Mouse (Mus musculus) forebrain, embryonic 16.5 days (tissue): ENCODE measurements around the gene Stk38l. TPM values are rescaled to one million over a fixed set of nuclear protein-coding genes. Genes with fewer than 3 reads are reported as not detected.

Experiments
- ATAC-seq: fragments of 200-750 bp; cut with Nextera tagmentation; 2 replicates; pipeline ENCODE4 v1.8.0; 2017; ENCODE audit warnings: mild to moderate bottlenecking, moderate library complexity
- H3K27ac ChIP-seq: fragments of 300-500 bp; sonication (generic); 2 replicates; pipeline ENCODE4 v1.5.1; 2014; ENCODE audit warnings: low read length, control low read depth
- H3K27me3 ChIP-seq: fragments of 300-500 bp; sonication (generic); replicated peaks from 2 replicates; pipeline ENCODE4 v1.6.1; 2014; ENCODE audit warnings: low read length; ENCODE audit not compliant: control insufficient read depth, insufficient read depth
- H3K36me3 ChIP-seq: fragments of 300-500 bp; sonication (generic); 2 replicates; pipeline ENCODE4 v1.6.1; 2014; ENCODE audit not compliant: control insufficient read depth, insufficient read depth
- H3K4me1 ChIP-seq: fragments of 300-500 bp; sonication (generic); replicated peaks from 2 replicates; pipeline ENCODE4 v1.6.1; 2014; ENCODE audit warnings: low read length; ENCODE audit not compliant: control insufficient read depth, insufficient read depth
- H3K4me2 ChIP-seq: fragments of 300-500 bp; sonication (generic); 2 replicates; pipeline ENCODE4 v1.6.1; 2014; ENCODE audit warnings: mild to moderate bottlenecking, low read length, control low read depth
- H3K4me3 ChIP-seq: fragments of 300-500 bp; sonication (generic); replicated peaks from 2 replicates; pipeline ENCODE4 v1.5.1; 2014; ENCODE audit warnings: mild to moderate bottlenecking, low read length, control low read depth
- H3K9ac ChIP-seq: fragments of 300-500 bp; sonication (generic); replicated peaks from 2 replicates; pipeline ENCODE4 v1.6.1; 2014; ENCODE audit warnings: low read depth, low read length, control low read depth
- H3K9me3 ChIP-seq: fragments of 300-500 bp; sonication (generic); 2 replicates; pipeline ENCODE4 v1.6.1; 2016; ENCODE audit warnings: low read length; ENCODE audit not compliant: control insufficient read depth
- WGBS: fragments of 180-500 bp; shearing (Covaris S2); extraction: QIAGEN DNeasy Blood & Tissue Kit; methylation state at CpG from one replicate; pipeline ENCODE4 v1.1.7; 2014; 5-methylcytosine and 5-hydroxymethylcytosine counted together
- polyA plus RNA-seq: library from polyadenylated mRNA; unstranded; fragments of >200 nt; fragmentation: Nextera tagmentation; extraction: Ambion mirVana; gene quantifications from 2 replicates; pipeline ENCODE4 v1.2.1, GENCODE M21; 2015

Gene Stk38l
- polyA plus RNA-seq, 1 experiment from 2014 or later: 15.0 TPM

DNA sequence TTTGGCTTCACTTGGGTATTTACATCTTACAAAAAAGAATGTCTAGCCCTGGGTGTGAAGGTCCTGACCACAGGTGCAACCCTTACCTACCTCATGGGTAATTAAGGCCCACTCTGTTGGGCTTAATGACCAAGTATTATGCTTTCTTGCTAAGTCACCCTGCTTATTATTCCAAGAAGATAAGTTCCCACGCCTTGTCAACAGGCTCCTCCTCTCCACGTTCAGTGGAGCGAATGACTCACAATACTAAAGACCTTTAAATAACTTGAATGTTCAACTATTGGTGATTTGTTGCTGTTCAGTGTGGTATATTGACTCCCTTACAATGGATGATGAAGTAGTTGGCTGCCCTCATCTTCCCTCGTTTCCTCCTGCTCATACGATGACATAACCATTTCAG is 27.0 kb upstream of the Stk38l start:
- Histone ChIP-seq H3K4me1 (no peaks in the 10 kb centered on the region), H3K9me3 (no peaks in the 10 kb centered on the region), H3K9ac (no peak overlapping the region), H3K4me3 (no peak overlapping the region), H3K27ac (no peak overlapping the region), H3K27me3 (no peaks in the 10 kb centered on the region), H3K4me2 (no peak overlapping the region), H3K36me3 (no peaks in the 10 kb centered on the region)
- no peak for ATAC-seq
- 30% methylated on average over 5 of the region's 5 CpGs for WGBS

DNA sequence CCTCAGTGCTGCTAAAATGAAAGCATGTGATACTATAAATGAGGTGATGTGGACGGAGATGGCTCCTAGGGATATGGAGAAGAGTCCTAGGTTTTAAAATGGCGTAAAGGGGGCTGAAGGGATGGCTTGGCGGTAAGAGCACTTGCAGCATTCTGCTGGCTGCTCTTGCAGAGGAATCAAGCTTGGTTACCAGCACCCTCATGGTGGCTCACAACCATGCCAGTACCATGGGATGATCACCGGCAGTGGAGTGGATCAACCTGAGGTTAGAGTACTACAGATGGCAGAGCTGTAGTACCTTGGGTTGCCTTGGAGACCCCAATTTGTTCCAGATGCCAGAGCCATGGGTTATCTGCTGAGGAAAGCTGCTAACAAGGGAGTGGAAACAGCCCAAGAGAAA is 26.4 kb upstream of the Stk38l start:
- Histone ChIP-seq H3K4me2 (no peak overlapping the region), H3K4me1 (no peaks in the 10 kb centered on the region), H3K36me3 (no peaks in the 10 kb centered on the region), H3K9me3 (no peaks in the 10 kb centered on the region), H3K27me3 (no peaks in the 10 kb centered on the region), H3K4me3 (no peak overlapping the region), H3K27ac (no peak overlapping the region), H3K9ac (no peak overlapping the region)
- ATAC-seq: no peak
- 90% methylated on average over 4 of the region's 4 CpGs for WGBS

DNA sequence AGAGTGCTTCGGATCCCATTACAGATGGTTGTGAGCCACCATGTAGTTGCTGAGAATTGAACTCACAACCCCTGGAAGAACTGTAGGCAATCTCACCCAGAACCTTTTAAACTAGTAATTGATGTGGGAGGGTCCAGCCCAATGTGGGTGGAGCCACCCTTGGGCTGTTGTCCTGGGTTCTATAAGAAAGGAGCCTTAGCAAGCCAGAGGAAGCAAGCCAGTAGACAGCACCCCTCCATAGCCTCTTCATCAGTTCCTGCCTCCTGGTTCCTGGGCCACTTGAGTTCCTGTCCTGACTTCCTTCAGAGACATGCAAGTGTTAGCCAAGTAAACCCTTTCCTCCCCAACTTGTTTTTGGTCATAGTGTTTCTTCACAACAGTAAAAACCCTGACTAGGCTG is 24.3 kb upstream of the Stk38l start:
- no peaks in the 10 kb centered on the region for H3K9me3 ChIP-seq
- no peak overlapping the region for H3K4me3 ChIP-seq
- H3K9ac ChIP-seq: no peak overlapping the region
- H3K36me3 ChIP-seq: no peaks in the 10 kb centered on the region
- H3K27ac ChIP-seq: no peak overlapping the region
- no peaks in the 10 kb centered on the region for H3K4me1 ChIP-seq
- 100% methylated on average over 1 of the region's 1 CpGs for WGBS
- H3K27me3 ChIP-seq: no peaks in the 10 kb centered on the region
- no peak overlapping the region for H3K4me2 ChIP-seq
- no peak for ATAC-seq

- no peaks in the 10 kb centered on the region for H3K27me3 ChIP-seq
- 76% methylated on average over 11 of the region's 11 CpGs for WGBS
- no peak overlapping the region for H3K4me2 ChIP-seq
- ATAC-seq: no peak
- no peak overlapping the region for H3K9ac ChIP-seq
- H3K27ac ChIP-seq: no peak overlapping the region
- H3K4me1 ChIP-seq: no peaks in the 10 kb centered on the region
- H3K4me3 ChIP-seq: no peak overlapping the region
- H3K9me3 ChIP-seq: no peaks in the 10 kb centered on the region
- no peaks in the 10 kb centered on the region for H3K36me3 ChIP-seq
Measured at GRCm38 (mm10) chr6:146702126-146702881, 22.5 kb upstream of the Stk38l start.

DNA sequence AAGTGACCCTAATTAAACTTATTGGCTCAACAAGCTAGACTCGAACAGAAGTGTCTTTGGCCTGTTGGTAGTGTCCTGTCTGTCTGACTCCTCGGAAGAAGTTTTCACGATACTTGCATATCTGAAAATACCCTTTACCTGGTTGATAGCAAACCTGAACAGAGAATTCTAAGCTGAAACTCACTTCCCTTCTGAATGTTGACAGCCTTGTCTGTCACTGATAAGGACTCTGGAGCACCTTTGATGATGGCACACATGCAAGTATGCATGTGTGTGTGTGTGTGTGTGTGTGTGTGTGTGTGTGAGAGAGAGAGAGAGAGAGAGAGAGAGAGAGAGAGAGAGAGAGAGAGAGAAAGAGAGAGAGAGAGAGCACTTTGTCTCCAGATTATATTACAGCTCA is 21.4 kb upstream of the Stk38l start:
- H3K4me2 ChIP-seq: no peak overlapping the region
- no peaks in the 10 kb centered on the region for H3K36me3 ChIP-seq
- no peak overlapping the region for H3K27ac ChIP-seq
- H3K27me3 ChIP-seq: no peaks in the 10 kb centered on the region
- no peak for ATAC-seq
- H3K9ac ChIP-seq: no peak overlapping the region
- WGBS: 88% methylated on average over 3 of the region's 3 CpGs
- no peaks in the 10 kb centered on the region for H3K9me3 ChIP-seq
- H3K4me1 ChIP-seq: no peaks in the 10 kb centered on the region
- no peak overlapping the region for H3K4me3 ChIP-seq

DNA sequence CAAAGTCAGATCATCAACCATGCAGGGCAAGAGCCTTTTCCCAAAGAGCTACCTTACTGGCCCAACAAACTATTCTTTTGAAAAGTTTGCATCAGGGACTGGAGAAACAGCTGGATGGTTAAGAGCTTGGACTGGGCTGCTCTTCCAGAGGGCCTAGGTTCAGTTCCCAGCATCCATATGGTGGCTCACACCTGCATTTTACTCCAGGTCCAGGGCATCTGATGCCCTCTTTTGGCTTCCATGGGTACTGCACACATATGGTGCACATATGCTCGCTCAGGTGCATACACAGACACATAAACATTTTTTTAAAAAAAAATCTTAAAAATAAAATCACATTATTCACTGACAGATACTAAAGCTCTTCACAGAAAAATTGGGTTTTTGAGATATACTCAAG is 19.2 kb upstream of the Stk38l start:
- 95% methylated on average over 1 of the region's 1 CpGs for WGBS
- Histone ChIP-seq H3K9ac (no peak overlapping the region), H3K36me3 (no peaks in the 10 kb centered on the region), H3K27ac (no peak overlapping the region), H3K4me3 (no peak overlapping the region), H3K27me3 (no peaks in the 10 kb centered on the region), H3K9me3 (no peaks in the 10 kb centered on the region), H3K4me1 (no peaks in the 10 kb centered on the region), H3K4me2 (no peak overlapping the region)
- ATAC-seq: no peak

GRCm38 (mm10) chr6:146719606-146720005 is 5.2 kb upstream of the Stk38l start:
- Histone ChIP-seq H3K9me3 (no peaks in the 10 kb centered on the region), H3K9ac (no peak overlapping the region), H3K27ac (no peak overlapping the region), H3K4me2 (no peak overlapping the region), H3K4me1 (no peaks in the 10 kb centered on the region), H3K4me3 (no peak overlapping the region), H3K27me3 (no peaks in the 10 kb centered on the region), H3K36me3 (no peaks in the 10 kb centered on the region)
- 80% methylated on average over 1 of the region's 1 CpGs for WGBS
- no peak for ATAC-seq

- H3K9me3 ChIP-seq: no peaks in the 10 kb centered on the region
- H3K27me3 ChIP-seq: no peaks in the 10 kb centered on the region
- H3K4me1 ChIP-seq: peaks cover 6% of the 10 kb centered on the region
- no peak for ATAC-seq
- H3K4me3 ChIP-seq: no peak overlapping the region
- WGBS: 88% methylated on average over 3 of the region's 3 CpGs
- no peak overlapping the region for H3K9ac ChIP-seq
- H3K4me2 ChIP-seq: no peak overlapping the region
- H3K36me3 ChIP-seq: no peaks in the 10 kb centered on the region
- H3K27ac ChIP-seq: no peak overlapping the region
Measured at GRCm38 (mm10) chr6:146723805-146724204, 990 bp upstream of the Stk38l start.

DNA sequence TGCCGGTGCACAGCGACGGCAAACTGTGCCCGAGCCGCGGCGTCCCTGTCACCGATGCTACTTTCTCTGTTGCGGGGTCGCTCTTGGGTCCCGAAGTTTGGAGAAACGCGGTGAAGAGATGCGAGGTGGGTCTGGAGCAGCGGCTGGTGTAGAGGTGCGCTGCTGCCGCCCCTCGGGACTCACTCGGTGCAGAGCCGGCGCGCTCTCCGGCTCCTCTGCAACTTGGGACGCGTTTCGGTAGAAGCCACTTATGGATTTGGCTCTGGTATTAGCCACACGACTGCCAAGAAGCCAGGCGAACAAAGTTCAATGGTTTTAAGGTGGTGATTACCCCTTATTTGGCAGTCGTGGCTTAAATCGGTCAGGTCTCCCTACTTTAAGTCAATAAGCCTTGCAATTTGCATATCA is 593 bp downstream of the Stk38l start:
- peak; percentile 65 for ATAC-seq
- H3K9me3 ChIP-seq: no peaks in the 10 kb centered on the region
- peaks cover 6% of the 10 kb centered on the region for H3K4me1 ChIP-seq
- WGBS: under 1% methylated on average over 30 of the region's 30 CpGs
- peak overlapping the region; percentile 89 for H3K4me3 ChIP-seq
- peak overlapping the region; percentile 78 for H3K9ac ChIP-seq
- no peaks in the 10 kb centered on the region for H3K36me3 ChIP-seq
- H3K27me3 ChIP-seq: no peaks in the 10 kb centered on the region
- peak overlapping the region; percentile 77 for H3K27ac ChIP-seq
- H3K4me2 ChIP-seq: peak overlapping the region; percentile 83

DNA sequence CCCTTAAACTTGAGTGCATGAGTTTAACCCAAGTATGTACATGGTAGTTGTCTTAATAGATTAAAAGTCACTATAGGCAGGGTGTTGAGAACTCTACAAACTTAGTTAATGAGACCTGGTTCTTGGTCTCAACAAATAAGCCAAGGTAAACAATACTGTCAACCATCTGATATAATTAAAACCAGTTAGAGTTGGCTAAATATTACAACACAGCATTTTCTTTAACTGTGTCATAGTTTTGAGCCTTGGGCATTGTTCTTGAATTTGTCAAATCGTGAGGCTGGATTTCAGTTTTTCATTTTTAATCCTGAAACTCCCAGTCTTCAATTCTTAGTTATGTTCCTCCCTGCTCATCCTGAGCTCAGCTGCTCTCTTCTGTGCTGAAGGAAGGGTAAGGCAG is 6.2 kb downstream of the Stk38l start:
- Histone ChIP-seq H3K27me3 (no peaks in the 10 kb centered on the region), H3K36me3 (no peaks in the 10 kb centered on the region), H3K4me2 (no peak overlapping the region), H3K9me3 (no peaks in the 10 kb centered on the region), H3K4me3 (no peak overlapping the region), H3K9ac (no peak overlapping the region), H3K4me1 (peaks cover 4% of the 10 kb centered on the region; the same call in 1 of the 2 replicates), H3K27ac (no peak overlapping the region)
- ATAC-seq: no peak
- 95% methylated on average over 1 of the region's 1 CpGs for WGBS
